Mouse (Mus musculus) C2C12 (cell line): Measurements from ENCODE around the gene Cd36. TPM values are rescaled to one million over a fixed set of nuclear protein-coding genes. Genes with fewer than 3 reads are reported as not detected.

ENCODE experiments used
- H3K27me3 ChIP-seq: one replicate; pipeline ENCODE4 v1.6.1; 2011; ENCODE audit not compliant: control insufficient read depth, insufficient read depth, insufficient read length
- H3K36me3 ChIP-seq: one replicate; pipeline ENCODE4 v1.6.1; 2011; ENCODE audit not compliant: control insufficient read depth, insufficient read depth
- H3K4me3 ChIP-seq: one replicate; pipeline ENCODE4 v1.5.1; 2011; ENCODE audit warnings: mild to moderate bottlenecking, control low read depth; ENCODE audit not compliant: poor library complexity, insufficient read depth, severe bottlenecking
- H3K79me2 ChIP-seq: one replicate; pipeline ENCODE4 v1.6.1; 2011; ENCODE audit not compliant: control insufficient read depth, insufficient read depth
- H3K79me3 ChIP-seq: one replicate; pipeline ENCODE4 v1.6.1; 2011; ENCODE audit warnings: low read depth, control low read depth
- H3ac ChIP-seq: one replicate; pipeline ENCODE3; 2011; ENCODE audit warnings: low read depth; ENCODE audit not compliant: control insufficient read depth, insufficient read length
- CEBPB ChIP-seq: IDR thresholded peaks from one replicate; pipeline ENCODE4 v1.6.1; 2011; ENCODE audit warnings: low read depth, mild to moderate bottlenecking, control low read depth, moderate library complexity
- CTCF ChIP-seq: IDR thresholded peaks from one replicate; pipeline ENCODE4 v1.5.1; 2011; ENCODE audit not compliant: control insufficient read depth, insufficient read depth, insufficient read length
- FOSL1 ChIP-seq: IDR thresholded peaks from one replicate; pipeline ENCODE4 v1.8.0; 2011; ENCODE audit warnings: mild to moderate bottlenecking, low read length; ENCODE audit not compliant: poor library complexity, insufficient read depth, severe bottlenecking
- MAX ChIP-seq: IDR thresholded peaks from one replicate; pipeline ENCODE4 v1.6.1; 2011; ENCODE audit warnings: mild to moderate bottlenecking, control low read depth
- MYOD1 ChIP-seq: IDR thresholded peaks from one replicate; pipeline ENCODE4 v1.6.1; 2011; ENCODE audit warnings: low read depth; ENCODE audit not compliant: control insufficient read depth, insufficient read length
- MYOG ChIP-seq: IDR thresholded peaks from one replicate; pipeline ENCODE4 v1.6.1; 2011; ENCODE audit not compliant: control insufficient read depth, insufficient read length; ENCODE audit errors: extremely low read depth
- USF1 ChIP-seq: IDR thresholded peaks from one replicate; pipeline ENCODE4 v1.6.1; 2011; ENCODE audit warnings: low read depth, mild to moderate bottlenecking, control low read depth, moderate library complexity
- polyA plus RNA-seq: library from polyadenylated mRNA; unstranded; fragments of >200 nt; fragmentation: generic; extraction: Trizol; gene quantifications from one replicate; pipeline ENCODE4 v1.2.1, GENCODE M21; 2012; ENCODE audit warnings: missing spikeins

Gene Cd36
- polyA plus RNA-seq, 1 experiment, result 0.01 TPM

DNA sequence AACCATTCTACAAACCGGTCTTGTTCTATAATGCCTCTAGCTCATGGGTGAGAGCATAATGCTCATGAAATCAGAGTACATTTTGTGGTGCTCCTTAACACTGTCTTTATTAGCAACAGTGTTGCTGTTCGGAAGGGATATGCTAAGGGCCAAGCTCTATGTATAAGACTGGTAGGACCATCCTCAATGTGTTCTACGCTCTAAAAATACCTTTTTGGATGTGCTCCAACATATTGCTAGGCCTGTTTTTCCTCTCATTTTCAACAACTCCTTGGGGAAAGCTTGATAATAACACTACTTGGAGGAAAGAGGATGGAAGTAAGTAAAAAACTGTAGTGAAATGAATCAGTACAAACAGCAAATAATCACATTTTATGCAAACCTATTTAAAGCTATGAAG is 44.7 kb downstream of the Cd36 start:
- TF ChIP-seq USF1, result no peak
- TF ChIP-seq CEBPB, result no peak
- TF ChIP-seq CTCF, result no peak
- no peak for TF ChIP-seq MYOD1
- no peak for TF ChIP-seq MYOG
- no peak for TF ChIP-seq FOSL1
- no peak for TF ChIP-seq MAX
- no peak overlapping the region for H3K4me3 ChIP-seq
- H3K79me2 ChIP-seq, result no peaks in the 10 kb centered on the region
- no peaks in the 10 kb centered on the region for H3K27me3 ChIP-seq
- no peak overlapping the region for H3ac ChIP-seq
- no peaks in the 10 kb centered on the region for H3K36me3 ChIP-seq
- H3K79me3 ChIP-seq, result no peaks in the 10 kb centered on the region

DNA sequence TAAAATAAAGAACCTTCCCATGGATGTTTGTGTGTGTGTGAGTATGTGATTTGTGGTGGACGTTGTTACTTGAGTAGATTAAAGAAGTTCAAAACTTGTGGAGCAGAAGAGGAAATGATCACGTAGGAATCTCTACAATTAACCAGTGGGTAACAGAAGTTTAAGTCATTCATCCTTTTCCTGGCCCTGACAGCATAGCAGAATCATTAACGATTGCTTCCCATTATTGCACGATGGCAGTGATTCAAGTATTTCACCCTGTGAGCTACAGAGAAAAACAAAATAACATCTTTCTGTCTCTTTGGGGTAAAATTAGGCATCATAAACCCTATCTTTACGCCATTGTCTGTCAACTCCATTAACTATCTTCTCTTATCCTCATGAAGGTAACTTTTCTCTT is 45.3 kb downstream of the Cd36 start:
- H3K27me3 ChIP-seq, result no peaks in the 10 kb centered on the region
- H3K79me2 ChIP-seq, result no peaks in the 10 kb centered on the region
- H3K36me3 ChIP-seq, result no peaks in the 10 kb centered on the region
- no peaks in the 10 kb centered on the region for H3K79me3 ChIP-seq
- H3K4me3 ChIP-seq, result no peak overlapping the region
- H3ac ChIP-seq, result no peak overlapping the region
- TF ChIP-seq FOSL1 (no peak), MYOG (no peak), MYOD1 (no peak), MAX (no peak), CEBPB (no peak), USF1 (no peak), CTCF (no peak)

DNA sequence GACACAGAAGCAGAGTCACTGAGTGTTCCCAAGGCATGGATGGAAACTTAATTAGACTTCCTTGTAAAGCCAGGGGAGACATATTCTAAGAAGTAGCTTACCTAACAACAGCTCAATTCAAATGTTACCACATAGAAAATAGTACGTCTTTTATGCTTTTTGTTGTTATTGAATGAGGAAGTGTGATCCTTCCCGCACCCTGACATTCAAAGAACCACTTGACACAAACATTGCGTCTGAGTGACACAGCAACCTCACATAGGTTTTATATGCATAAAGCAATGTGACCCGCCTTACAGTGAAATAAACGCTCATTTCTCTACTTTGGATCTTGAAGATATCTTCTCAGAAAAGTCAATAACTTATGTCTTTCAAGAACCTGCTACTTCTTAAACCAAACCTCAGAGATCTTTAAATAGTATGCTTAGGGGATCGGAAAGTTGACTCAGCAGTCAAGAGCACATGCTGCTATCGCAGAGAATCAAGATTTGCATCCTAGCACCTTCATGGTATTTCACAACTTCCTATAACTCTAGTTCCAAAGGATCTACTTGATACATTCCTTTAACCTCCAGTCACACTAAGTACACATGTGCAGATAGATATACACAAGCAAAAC is 46.4 kb downstream of the Cd36 start:
- TF ChIP-seq USF1, result no peak
- TF ChIP-seq CTCF, result no peak
- Histone ChIP-seq H3ac (no peak overlapping the region), H3K36me3 (no peaks in the 10 kb centered on the region), H3K79me3 (no peaks in the 10 kb centered on the region), H3K79me2 (no peaks in the 10 kb centered on the region), H3K27me3 (no peaks in the 10 kb centered on the region), H3K4me3 (no peak overlapping the region)

DNA sequence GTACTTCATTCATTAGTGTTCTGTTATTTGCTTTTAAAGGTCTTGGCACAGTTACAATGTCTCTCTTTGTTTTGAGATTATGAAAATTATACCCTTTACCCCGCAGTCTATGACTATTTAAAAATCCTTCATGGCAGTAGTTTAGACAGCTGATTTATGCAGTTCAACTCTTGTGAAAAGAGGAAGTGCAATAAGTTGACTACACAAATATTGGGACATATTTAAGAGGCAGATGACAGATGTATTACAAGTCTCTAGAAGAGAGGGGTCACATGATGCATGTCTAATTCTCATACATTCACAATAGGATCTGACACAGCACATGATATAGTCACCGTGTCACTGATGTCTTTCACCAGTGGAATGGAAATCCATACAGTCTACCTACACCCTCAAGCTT is 49.1 kb downstream of the Cd36 start:
- Histone ChIP-seq H3K27me3 (no peaks in the 10 kb centered on the region), H3K79me3 (no peaks in the 10 kb centered on the region), H3K4me3 (no peak overlapping the region), H3K36me3 (no peaks in the 10 kb centered on the region), H3K79me2 (no peaks in the 10 kb centered on the region), H3ac (no peak overlapping the region)
- TF ChIP-seq MAX (no peak), FOSL1 (no peak), CTCF (no peak), USF1 (peak; percentile 55), MYOD1 (no peak)

DNA sequence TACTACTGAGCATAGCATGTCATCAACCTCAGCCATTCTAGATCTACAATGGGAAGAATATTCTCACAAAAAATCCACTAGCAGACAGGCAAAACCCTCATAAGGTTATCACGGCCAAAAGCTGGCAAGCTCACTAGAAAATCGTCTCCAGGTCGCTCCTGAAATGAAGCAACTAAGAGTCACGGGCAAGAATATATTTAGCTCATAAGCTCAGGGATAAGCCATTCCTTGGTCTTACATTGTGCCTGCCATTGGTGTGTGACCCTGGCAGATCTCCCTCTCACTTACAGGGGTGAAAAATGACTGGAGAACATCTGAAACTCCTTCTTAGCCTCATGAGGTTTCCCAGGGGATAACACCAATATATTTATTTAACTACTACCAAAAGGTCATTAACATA is 52.2 kb downstream of the Cd36 start:
- no peak for TF ChIP-seq USF1
- no peak for TF ChIP-seq MYOG
- H3K4me3 ChIP-seq, result no peak overlapping the region
- no peak overlapping the region for H3ac ChIP-seq
- H3K36me3 ChIP-seq, result no peaks in the 10 kb centered on the region
- no peaks in the 10 kb centered on the region for H3K27me3 ChIP-seq
- H3K79me3 ChIP-seq, result no peaks in the 10 kb centered on the region
- H3K79me2 ChIP-seq, result no peaks in the 10 kb centered on the region

DNA sequence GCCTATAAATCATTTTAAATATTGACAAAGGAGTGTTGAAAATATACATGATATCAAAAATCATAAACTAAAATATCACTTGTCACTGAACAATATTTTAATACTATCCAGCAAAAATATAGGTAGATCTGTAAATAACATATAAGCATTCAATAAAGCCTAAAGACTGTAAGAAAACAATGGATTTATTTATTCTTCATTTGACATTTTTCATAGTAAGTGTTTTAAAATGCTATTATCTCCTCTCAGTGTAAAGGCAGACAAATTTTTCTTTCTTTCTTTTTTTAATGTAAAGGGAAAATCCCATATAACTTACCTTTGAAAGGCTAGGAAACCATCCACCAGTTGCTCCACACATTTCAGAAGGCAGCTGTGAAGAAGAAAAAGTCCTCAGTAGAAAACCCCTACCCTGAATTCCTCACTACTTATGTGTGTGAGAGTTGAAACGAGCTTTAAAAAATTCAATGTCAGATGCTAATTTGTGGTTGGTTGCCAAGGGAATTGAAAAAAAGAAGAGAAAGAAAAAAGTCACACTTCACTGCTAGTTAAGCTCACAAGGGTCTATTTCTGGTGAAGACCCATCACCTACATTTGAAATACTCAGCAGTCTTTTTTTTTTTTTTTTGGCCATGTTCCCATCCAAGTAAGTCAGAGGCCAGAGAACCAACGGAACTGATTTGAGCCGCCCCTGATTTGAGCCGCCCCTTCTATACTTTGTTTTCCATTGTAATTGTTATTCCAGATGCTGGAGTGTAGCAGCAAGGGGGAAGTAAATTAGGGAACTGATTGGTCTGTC is 53.1 kb downstream of the Cd36 start:
- Histone ChIP-seq H3K4me3 (no peak overlapping the region), H3K36me3 (no peaks in the 10 kb centered on the region), H3K79me3 (no peaks in the 10 kb centered on the region), H3K27me3 (no peaks in the 10 kb centered on the region), H3ac (no peak overlapping the region), H3K79me2 (no peaks in the 10 kb centered on the region)
- TF ChIP-seq MYOD1, result no peak
- TF ChIP-seq MAX, result no peak
- TF ChIP-seq FOSL1, result no peak
- no peak for TF ChIP-seq CEBPB
- TF ChIP-seq CTCF, result no peak
- no peak for TF ChIP-seq USF1
- no peak for TF ChIP-seq MYOG
